Mouse (Mus musculus): ENCODE data around the gene Ric8b.

- no peak for TF ChIP-seq CTCF (IDR thresholded peaks at IDR 0.05)
- TF ChIP-seq POLR2A (IDR thresholded peaks at IDR 0.05; ENCODE audit: insufficient read depth, low read depth, low read length) = no peak
- TF ChIP-seq EP300 (IDR thresholded peaks at IDR 0.05; ENCODE audit: insufficient read depth, low read depth, low read length) = no peak
Measured at GRCm38 (mm10) chr10:84998225-84998579, 80.8 kb downstream of the Ric8b start.

All from heart, adult 2 months (tissue).